Mouse (Mus musculus): ENCODE measurements around the gene Pald1. TPM values are rescaled to one million over a fixed set of nuclear protein-coding genes. Genes with fewer than 3 reads are reported as not detected.
A peak's percentile ranks its signal among the peaks of the same experiment; 100 is the strongest.

The Pald1 gene
- total RNA-seq, 2 experiments from 2014 or later: 4.0 to 7.2 TPM

- TF ChIP-seq CTCF (IDR thresholded peaks at IDR 0.05): no peak
Measured at GRCm38 (mm10) chr10:61417672-61418071, 34.3 kb upstream of the Pald1 start, which contains the start of gene Nodal. TSS of gene Nodal (plus strand) at chr10:61417972.

DNA sequence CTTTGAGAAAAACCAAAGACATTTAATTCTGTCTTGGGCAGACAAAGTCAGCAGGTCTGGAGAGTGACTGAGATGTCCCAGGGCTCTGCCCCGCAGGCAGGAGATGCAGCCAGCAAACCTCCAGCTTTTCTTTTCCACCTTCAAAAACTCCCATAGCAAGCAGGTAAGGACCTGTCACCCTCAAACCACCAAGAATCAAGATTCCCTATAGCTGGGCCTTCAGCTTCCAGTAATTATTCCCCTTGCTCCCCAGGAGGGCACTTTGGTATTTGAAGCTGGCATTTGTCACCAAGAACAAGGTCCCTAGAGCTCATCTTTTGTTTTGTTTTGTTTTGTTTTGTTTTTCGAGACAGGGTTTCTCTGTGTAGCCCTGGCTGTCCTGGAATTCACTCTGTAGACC, 33.7 kb upstream of the Pald1 start:
- Histone ChIP-seq H3K27ac (no peak overlapping the region), H3K4me3 (no peak overlapping the region)
- intact Hi-C loops (cut with DNase I): no loop called here
- TF ChIP-seq CTCF (IDR thresholded peaks at IDR 0.05): no peak
- DNase-seq: no peak

More at GRCm38 (mm10) chr10:61417672-61418071, 34.3 kb upstream of the Pald1 start, which contains the start of gene Nodal:
- Histone ChIP-seq H3K27ac (peak within 1 kb of the TSS; percentile 68), H3K4me3 (peak within 1 kb of the TSS; percentile 69)
- DNase-seq: no peak
- intact Hi-C loops (cut with DNase I): no loop called here

- intact Hi-C loops (cut with DNase I): no loop called here
- TF ChIP-seq CTCF (IDR thresholded peaks at IDR 0.05): no peak
- Histone ChIP-seq H3K27ac (no peak overlapping the region), H3K4me3 (no peak overlapping the region)
- DNase-seq: no peak
Measured at GRCm38 (mm10) chr10:61416561-61416960, 33.2 kb upstream of the Pald1 start.

- H3K27ac ChIP-seq: no peak overlapping the region
- intact Hi-C loops (cut with DNase I): no loop called here
- DNase-seq: no peak
- TF ChIP-seq CTCF (IDR thresholded peaks at IDR 0.05): no peak
- no peak overlapping the region for H3K4me3 ChIP-seq
Measured at GRCm38 (mm10) chr10:61415890-61416289, 32.6 kb upstream of the Pald1 start.

GRCm38 (mm10) chr10:61415240-61415639, 31.9 kb upstream of the Pald1 start:
- H3K27ac ChIP-seq: no peak overlapping the region
- no peak for TF ChIP-seq CTCF (IDR thresholded peaks at IDR 0.05)
- H3K4me3 ChIP-seq: no peak overlapping the region
- intact Hi-C loops (cut with DNase I): no loop called here
- peak; percentile 5 for DNase-seq

GRCm38 (mm10) chr10:61412910-61413625, 29.7 kb upstream of the Pald1 start:
- intact Hi-C loops (cut with DNase I): no loop called here
- TF ChIP-seq CTCF (IDR thresholded peaks at IDR 0.05): no peak
- peak; percentile 6 for DNase-seq
- H3K27ac ChIP-seq: no peak overlapping the region
- no peak overlapping the region for H3K4me3 ChIP-seq

DNA sequence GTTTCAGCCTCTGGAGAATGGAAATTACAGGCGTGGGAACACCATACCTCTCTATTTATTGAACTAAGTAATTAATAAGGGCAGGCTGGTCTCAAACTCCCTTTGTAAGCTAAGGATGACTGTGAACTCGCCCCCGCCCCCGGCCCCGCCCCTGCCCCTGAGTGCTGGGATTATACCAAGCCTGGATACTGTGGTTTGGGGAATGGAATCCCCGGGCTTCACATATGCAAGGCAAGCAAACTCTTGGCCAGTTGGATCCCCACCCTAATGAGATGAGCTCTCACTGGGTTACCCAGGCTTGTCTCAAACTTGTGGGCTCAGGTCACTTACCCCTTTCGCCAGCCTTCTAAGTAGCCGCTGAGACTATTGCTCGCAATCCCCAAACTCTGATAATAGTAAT, 26.9 kb upstream of the Pald1 start:
- no peak for TF ChIP-seq CTCF (IDR thresholded peaks at IDR 0.05)
- intact Hi-C loops (cut with DNase I): no loop called here
- Histone ChIP-seq H3K4me3 (no peak overlapping the region), H3K27ac (no peak overlapping the region)
- no peak for DNase-seq

DNA sequence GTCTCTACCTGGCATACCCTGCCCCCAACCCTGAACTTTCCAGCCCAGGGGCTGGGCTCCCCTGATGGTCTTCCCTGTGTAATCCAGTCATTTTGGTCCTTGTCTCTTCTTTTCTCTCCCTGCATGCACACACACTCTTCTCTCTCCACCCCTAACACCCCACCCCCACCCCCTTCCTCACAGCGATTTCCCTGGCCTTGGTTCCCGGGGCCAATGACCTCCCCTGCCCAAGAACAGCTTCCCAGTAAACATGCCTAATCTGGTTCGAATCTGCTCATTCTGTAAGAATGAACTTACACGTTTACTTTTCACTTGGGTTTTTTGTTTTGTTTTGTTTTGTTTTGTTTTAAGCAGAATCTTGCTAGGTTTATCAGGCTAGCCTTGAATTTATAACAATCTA, 26.4 kb upstream of the Pald1 start:
- intact Hi-C loops (cut with DNase I): no loop called here
- no peak for DNase-seq
- Histone ChIP-seq H3K27ac (no peak overlapping the region), H3K4me3 (no peak overlapping the region)
- TF ChIP-seq CTCF (IDR thresholded peaks at IDR 0.05): no peak

- Histone ChIP-seq H3K4me3 (no peak overlapping the region), H3K27ac (no peak overlapping the region)
- TF ChIP-seq CTCF (IDR thresholded peaks at IDR 0.05): no peak
- intact Hi-C loops (cut with DNase I): no loop called here
- DNase-seq: peak; percentile 10
Measured at GRCm38 (mm10) chr10:61405958-61406357, 22.6 kb upstream of the Pald1 start.

DNA sequence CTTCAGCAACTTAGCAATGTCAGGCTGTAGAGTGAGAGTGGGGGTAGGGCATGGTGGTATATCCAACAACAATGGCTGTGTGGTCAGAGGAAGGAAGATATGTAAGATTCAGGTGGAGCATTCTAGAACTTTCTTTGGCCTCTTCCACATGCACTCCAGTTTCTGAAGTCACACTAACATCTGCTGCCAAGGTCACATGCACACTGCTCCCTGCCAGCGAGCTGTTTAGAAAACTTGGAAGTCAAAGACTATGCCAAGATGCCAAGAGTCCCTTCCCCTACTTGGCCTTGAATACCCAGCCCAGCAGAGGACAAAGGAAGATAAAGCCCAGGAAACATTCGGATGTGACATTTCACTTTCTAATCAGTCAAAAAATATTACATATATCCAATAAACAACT, 19.6 kb upstream of the Pald1 start:
- TF ChIP-seq CTCF (IDR thresholded peaks at IDR 0.05): no peak

DNA sequence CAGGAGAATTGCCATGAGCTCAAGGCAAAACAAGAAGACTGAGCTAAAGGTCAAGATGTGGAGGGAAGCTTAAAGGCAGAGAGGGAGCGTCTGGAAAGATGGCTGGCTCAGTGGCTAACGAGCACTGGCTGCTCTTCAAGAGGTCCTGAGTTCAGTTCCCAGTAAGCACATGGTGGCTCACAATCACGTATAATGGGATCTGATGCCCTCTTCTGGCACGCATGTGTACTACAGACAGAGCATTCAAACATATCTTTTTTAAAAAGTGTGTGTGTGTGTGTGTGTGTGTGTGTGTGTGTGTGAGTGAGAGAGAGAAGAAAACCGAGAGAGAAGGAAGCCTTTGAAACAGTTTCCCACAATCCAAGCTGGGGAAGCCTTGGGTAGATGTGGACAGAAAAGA, 19.1 kb upstream of the Pald1 start:
- Histone ChIP-seq H3K4me3 (no peak overlapping the region), H3K27ac (no peak overlapping the region)
- intact Hi-C loops (cut with DNase I): loop anchor here (5.0 kb wide), 1 partner anchor 200 kb away; no protein-coding TSS in a partner anchor
- DNase-seq: peak; percentile 6
- peak; percentile 30 for TF ChIP-seq CTCF (IDR thresholded peaks at IDR 0.05)

More for the DNA sequence above, 19.6 kb upstream of the Pald1 start:
- DNase-seq: peak; percentile 12
- intact Hi-C loops (cut with DNase I): loop anchor here (5.0 kb wide), 1 partner anchor 201 kb away; no protein-coding TSS in a partner anchor
- H3K27ac ChIP-seq: no peak overlapping the region
- H3K4me3 ChIP-seq: no peak overlapping the region

DNA sequence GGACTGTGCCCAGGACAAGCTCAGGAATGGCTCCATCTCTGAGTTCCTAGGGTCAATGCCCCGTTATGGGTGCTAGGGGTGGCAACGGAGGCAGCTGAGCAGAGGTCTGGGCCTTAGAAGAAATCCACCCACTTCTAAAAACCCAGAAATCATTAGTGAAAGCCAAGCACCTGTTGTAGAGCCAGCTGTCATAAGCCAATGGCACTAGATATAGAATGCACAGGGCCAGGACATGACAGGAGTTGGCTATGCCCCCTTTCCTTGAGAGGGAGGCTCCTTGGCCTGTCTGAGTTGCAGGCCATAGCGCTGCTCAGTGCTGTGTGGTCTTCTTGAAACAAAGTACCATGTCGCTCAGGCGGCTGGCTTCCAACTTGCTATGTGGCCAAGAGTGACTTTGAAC, 17.1 kb upstream of the Pald1 start:
- Histone ChIP-seq H3K4me3 (no peak overlapping the region), H3K27ac (no peak overlapping the region)
- intact Hi-C loops (cut with DNase I): loop anchor here (5.0 kb wide), 1 partner anchor 198 kb away; no protein-coding TSS in a partner anchor
- no peak for TF ChIP-seq CTCF (IDR thresholded peaks at IDR 0.05)
- peak; percentile 21 for DNase-seq

GRCm38 (mm10) chr10:61399156-61399734, 15.9 kb upstream of the Pald1 start:
- Histone ChIP-seq H3K4me3 (no peak overlapping the region), H3K27ac (no peak overlapping the region)
- peak; percentile 78 for DNase-seq
- intact Hi-C loops (cut with DNase I): loop anchor here (1.0 to 2.0 kb wide), 2 partner anchors 36 to 58 kb away; no protein-coding TSS in a partner anchor
- TF ChIP-seq CTCF (IDR thresholded peaks at IDR 0.05): peak; percentile 90
